Mouse (Mus musculus): ENCODE measurements around the gene Clic3.

Clic3 gene

GRCm38 (mm10) chr2:25450853-25451647 lies 5.6 kb upstream of the Clic3 start:
- no peak for DNase-seq

- no peak for DNase-seq
Observed at GRCm38 (mm10) chr2:25452951-25453350, 3.7 kb upstream of the Clic3 start.

DNA sequence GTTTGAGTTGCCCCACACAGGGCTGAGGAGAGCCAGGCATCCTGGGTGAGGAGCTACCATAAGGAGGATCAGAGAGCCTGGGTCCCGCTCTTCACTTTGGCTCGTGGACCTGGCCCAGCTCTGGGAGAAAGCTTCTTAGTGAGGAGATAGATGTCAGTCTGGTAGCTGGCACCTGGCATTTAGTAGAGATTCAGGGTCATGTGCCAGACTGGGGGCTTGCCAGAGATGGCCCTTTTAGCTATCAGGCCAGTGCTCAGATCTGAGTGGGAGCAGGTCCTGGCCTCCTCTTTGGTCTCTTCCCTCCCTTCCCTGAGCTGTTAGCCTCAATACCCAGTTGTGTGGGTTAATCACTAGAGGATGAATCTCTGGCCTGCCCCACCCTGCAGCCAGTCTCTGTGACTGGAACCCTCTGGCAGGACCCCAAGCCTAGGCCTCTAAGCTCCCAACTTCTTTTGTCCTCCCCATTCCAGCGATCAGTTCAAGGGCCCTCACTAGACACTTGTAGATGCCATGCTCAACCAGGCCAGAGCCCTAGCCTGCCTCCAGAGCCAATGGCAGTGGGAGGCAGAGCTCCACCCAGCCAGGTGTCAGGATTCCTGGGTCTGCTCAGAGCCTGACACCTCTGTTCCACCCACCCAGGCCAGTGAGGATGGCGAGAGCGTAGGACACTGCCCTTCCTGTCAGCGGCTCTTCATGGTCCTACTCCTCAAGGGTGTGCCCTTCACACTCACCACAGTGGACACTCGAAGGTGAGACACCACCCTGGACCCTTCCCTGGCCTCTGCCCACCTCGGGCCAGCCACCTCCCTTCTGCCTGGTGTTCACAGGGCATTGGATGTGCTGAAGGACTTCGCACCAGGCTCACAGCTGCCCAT lies 621 bp downstream of the Clic3 start:
- peak; percentile 75 for DNase-seq

GRCm38 (mm10) chr2:25458911-25459310 lies 2.3 kb downstream of the Clic3 start:
- peak; percentile 75 for DNase-seq

DNA sequence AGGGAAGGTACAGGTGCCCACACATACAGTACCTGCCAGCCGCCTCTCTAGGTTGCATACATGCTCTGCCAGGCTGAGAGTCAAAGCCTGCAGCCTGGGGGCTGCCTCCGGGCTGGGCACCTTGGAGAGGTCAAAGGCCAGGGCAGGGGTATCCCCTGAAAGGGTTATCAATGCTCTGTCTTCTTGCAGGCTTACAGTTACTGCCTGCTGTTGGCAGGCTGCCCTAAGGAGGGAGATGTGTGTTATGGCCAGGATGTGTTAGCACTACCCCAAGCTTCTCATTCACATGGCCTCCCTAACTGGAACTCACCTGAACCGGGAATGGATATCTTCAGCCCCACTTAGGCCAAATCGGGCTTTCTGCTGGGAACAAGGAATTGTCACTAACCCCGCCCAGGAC lies 3.5 kb downstream of the Clic3 start:
- DNase-seq, result no peak

- peak; percentile 92 for DNase-seq
Observed at GRCm38 (mm10) chr2:25460551-25461309, 4.1 kb downstream of the Clic3 start, which contains the start of gene Paxx. Gene Paxx (minus strand): TSS chr2:25461094.

DNA sequence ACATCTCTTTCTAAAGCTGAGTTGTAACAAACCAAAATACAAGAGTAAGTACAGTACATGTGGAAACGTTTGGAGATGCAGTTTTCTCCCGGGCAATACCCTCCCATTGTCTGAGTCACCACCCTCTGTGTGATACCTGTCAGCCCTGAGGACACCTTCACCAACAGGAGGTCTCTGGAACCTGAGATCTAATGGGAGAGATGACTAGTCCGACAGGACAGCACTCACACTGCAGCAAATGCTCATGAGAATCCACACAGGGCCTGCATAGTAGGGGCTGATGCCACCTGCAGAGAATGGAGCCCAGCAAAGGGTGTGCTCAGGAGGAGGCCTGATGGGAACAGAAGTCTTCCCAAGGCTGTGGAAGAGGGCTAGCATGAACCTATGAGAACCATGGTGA lies 4.8 kb downstream of the Clic3 start:
- DNase-seq, result no peak

DNA sequence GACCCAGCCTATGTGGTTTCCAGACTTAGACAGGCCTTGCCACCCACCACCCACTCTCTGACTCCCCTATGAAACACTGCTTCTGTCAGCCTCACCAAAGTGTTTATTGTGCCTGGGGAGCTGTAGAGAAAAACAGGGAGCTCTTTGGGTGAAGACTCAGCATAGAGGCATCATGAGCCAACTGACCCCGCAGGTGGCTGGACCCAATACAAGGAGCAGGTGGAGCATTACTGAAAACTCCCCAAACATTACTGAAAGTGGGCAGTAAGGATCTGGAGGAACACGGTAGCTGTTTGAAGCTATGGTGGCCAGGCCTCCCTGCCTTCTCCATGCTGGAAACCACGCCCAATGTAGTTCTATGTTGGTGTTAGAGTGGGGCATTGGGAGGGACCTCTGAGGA lies 7.0 kb downstream of the Clic3 start:
- no peak for DNase-seq

GRCm38 (mm10) chr2:25465256-25465655 lies 8.6 kb downstream of the Clic3 start:
- no peak for DNase-seq

DNA sequence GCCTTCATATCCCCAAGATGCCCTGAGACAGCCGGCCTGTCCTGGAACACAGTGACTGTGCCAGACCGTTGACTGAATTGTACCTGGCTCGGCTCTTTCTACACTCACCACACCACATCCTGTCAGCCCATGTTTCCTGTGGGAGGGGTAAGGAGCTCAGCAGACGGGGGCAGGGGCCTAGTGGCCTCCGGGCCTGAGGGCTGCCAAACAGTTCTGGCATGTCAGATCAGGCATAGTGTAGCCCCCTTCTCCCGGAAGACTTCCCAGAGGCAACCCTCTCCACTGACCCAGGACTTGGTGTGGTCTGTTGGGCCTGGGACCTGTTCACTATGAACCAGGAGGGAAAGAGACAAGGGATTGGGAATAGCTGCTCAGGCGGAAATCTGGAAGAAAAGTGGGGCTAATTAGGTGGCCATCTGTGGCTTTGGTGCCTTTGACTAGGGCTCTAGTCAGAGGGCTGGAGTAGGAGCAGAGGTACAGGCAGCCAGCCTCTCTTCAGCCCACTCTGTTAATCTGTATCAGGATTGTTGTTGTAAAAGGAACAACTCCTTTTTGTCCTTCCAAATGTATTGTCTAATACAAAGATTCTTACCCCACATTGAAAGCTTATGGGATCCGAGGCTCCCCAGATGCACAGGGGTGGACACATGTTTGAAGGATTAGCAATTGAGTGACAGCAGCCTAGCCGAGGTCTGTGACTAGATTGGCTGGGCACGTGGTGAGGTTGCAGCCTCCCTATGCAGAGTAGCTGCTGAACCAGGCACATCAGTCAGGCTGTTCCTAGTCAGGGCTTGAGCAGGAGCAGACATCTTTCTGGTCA lies 9.4 kb downstream of the Clic3 start:
- DNase-seq, result no peak

DNA sequence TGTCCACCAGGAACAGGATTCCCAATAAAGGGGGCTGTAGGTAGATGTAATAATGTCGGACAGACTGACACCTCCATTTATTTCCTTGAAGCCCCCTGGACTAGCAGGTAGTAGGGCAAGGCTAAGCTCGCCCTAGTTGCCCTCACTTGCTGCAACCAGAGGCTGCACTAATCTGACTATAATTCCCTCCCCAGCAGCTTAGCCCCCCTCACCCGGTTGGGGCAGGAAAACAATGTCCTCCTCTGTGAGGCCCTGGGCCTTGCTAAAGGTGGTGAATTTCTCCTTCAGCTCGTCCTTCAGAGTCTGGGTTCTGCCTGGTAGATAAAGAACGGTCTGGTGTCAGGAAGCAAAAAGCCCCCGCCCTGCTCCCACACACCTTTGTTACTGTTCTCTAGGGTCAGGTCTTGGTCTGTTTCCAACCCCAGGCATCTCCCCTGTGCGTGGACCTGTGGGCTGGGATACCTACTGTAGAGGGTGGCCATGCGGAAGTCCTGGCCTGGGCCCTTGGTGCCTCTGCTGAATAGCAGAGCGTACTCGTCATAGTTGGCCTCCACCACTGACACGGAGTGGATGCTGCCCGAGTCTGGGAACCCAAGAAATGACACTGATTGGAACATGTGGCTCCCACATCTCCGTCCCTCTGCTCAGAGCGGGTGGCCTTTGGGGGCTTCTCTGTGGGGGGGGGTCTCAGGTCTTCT lies 11.1 kb downstream of the Clic3 start:
- DNase-seq, result no peak

- DNase-seq, result no peak
Observed at GRCm38 (mm10) chr2:25468962-25469915, 12.6 kb downstream of the Clic3 start.

DNA sequence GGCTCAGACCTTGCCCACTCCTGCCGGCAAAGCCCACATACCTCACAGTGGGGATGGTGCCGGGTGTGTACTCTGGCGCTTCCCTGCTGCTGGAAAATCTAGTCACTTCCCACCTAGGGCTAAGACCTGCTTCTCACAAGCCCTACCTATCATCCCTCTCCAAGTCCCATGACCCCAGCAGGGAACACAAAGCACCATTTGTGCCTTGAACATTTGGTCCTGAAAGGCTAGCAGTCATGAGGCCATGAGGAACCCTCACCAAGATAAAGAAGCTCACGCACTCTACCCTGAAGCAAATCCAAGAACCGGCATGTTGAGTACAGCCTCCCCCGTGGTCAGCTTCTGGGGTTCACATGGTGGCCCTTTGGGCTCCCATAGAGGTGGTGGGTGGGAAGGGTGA lies 13.3 kb downstream of the Clic3 start, which contains the start of gene Ptgds:
Gene Ptgds (minus strand): TSS at position 78 of the 400 bp plus-strand sequence.
- no peak for DNase-seq

DNA sequence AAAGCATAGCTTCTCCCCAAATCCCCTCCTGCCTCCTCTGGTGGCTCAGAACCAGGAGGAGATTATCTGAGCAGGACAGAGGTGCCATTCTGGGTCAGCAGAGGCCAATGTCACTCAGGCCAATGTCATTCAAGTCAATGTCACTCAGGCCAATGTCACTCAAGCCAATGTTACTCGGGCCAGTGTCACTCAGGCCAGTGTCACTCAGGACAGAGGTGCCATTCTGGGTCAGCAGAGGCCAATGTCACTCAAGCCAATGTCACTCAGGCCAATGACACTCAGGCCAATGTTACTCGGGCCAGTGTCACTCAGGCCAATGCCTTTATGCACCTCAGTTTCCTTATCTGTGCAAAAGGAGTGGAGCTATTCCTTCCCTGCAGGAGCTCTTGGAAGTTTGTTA lies 15.9 kb downstream of the Clic3 start:
- DNase-seq, result no peak

GRCm38 (mm10) chr2:25477541-25477940 lies 20.9 kb downstream of the Clic3 start:
- no peak for DNase-seq

DNA sequence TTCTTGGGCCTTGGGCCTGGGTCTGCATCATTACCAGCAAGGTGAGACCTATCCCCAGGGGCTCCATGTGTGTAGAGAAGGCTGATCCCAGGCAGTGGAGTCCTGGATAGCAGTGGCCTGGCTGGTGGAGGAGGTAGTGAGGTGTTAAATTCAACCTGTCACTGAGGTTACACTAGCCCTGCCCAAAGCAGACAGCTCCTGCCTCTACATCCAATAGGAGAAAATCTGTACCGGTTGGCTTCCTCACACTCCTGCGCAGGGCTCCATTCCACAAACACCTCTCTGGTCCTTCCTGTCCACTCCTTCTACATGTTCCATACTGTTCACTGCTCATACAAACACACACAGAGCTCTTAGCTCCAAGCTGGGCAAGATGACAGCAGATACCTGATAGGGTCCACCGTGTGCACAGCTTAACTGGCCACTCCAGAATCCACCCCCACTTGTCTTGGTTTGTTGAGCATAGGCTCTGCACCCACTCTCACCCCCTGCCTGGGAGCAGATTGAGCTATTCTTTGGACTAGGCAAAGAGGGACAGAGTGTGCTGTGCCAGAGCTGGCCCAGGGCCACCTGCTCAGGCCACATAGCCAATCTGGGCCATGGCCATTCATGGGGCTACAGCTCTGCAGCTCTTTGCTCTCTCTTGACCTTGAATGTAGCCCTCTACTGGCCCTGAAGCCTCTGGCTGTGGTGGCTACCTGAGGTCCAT lies 21.5 kb downstream of the Clic3 start:
- DNase-seq, result no peak

DNA sequence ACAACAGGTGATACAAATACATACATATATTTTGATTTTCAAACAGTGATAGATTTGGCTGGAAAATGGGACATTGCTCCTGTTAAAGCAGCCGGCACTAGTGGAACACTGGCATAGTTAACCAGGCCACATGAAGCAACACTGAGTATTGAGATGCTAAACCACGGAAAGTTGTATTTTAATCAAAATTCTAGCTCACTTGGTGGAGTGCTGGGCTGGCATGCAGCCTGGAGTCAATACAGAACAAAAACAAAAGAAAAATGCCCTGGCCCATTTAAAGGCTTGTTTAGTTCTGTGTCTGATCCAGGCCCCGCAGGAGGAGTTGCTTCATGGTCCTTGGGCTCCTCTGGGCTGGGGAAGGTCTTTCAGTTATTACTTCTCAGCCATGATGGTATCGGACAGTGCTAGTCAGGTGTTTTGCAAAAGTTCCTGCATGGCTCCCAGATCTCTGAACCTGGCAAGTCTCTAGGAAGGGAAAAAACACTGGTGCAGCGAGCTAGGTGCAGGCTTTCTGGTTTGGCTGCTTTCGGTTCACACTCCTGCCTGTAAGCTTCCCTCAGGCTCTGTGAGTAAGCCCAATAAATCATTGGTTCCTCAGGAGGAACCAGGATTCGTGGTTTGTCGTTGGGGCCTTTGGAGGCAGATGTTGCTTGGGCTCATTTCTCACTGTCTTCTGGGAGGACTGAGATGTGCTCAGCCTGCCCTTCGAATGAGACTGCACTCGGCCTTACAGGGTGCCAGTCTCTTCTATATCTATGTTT lies 23.1 kb downstream of the Clic3 start:
- DNase-seq, result no peak

- no peak for DNase-seq
Observed at GRCm38 (mm10) chr2:25480541-25480940, 23.9 kb downstream of the Clic3 start.

DNA sequence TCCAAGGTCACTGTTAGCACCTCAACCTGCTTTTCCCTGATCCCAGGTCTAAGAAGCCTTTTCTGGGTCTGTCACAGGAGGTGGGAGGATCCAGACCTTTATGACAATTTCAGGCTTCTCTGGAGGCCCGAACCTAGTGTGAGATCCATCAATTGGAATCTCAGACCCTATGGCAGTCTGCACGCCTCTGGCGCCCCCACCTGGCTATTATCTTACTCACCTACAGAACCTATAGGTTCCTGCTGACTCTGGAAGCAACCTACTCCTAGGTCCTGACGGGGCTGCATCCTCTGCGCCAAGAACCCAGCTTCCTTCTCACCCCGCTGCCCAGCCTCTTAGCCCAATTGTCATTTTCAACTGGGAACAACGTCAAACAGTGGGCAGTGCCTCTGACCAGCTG lies 26.3 kb downstream of the Clic3 start:
- peak; percentile 63 for DNase-seq
